Comparison of ENCODE assay signal across 8 mouse cellular contexts in the genomic region with DNA sequence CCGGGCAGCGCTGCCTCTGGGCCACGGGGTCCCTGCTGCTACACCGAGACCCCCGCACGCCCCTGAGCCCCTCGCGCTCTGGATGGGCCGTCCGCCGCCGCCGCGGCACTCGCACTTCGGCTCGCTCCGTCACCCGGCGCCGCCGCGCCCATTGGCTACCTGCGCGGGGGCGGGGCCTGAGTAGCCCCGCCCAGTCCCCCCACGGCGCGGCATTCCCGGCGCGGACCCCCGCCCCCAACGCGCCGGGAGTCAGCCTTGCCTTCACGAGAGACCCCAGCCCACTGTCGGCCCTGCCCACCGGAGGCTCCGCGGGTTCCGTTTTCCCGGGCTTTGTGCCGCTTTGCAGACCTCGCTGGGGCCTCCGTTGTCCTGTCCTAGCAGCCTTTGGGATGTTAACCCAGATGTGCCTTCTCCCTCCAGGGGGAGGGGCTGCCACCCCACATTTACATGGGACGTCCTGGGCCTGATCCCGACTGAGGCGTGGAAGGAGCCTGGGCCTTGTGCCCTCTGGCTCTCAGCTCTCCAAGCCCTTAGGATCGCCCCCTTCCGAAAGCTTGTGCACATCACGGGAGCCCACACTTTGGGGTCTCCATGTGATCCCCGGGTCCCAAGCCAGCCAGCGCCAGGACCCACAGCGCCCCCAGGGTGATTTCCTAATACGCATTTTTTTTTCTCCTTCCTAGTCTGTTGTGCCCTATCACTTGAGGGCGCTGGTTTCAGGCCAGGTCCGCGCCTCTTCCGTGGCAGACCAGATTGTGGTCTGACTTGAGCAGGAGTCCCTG. TPM values are rescaled to one million over a fixed set of nuclear protein-coding genes. Genes with fewer than 3 reads are reported as not detected.
DNase-seq lines count a peak whose midpoint lies in the region; ATAC-seq lines count a peak whose summit lies in the region.

Rps6ka1 (minus strand) TSS at position 126 of the 782 bp plus-strand sequence.

- H3K4me2 ChIP-seq in intestine, embryonic 15.5 days (replicated peaks): peak within 1 kb of the TSS; percentile 91

- H3K4me1 ChIP-seq in embryonic facial prominence, embryonic 10.5 days: peaks cover 44% of the 10 kb centered on the region
- peaks cover 21% of the 10 kb centered on the region for H3K4me1 ChIP-seq in intestine, embryonic 15.5 days (replicated peaks)

- H3K27me3 ChIP-seq in embryonic facial prominence, embryonic 10.5 days (replicated peaks; ENCODE audit: low read depth, poor library complexity, severe bottlenecking): peaks cover 11% of the 10 kb centered on the region; the same call in 1 of the 2 replicates
- H3K27me3 ChIP-seq in intestine, embryonic 15.5 days (replicated peaks): no peaks in the 10 kb centered on the region

- H3K9me3 ChIP-seq in embryonic facial prominence, embryonic 10.5 days: no peaks in the 10 kb centered on the region
- no peaks in the 10 kb centered on the region for H3K9me3 ChIP-seq in intestine, embryonic 15.5 days

- peak within 1 kb of the TSS; percentile 90 for H3K9ac ChIP-seq in intestine, embryonic 15.5 days

- under 1% methylated on average over 61 of the region's 61 CpGs for WGBS in embryonic facial prominence, embryonic 10.5 days
- under 1% methylated on average over 60 of the region's 61 CpGs for WGBS in intestine, embryonic 15.5 days

- H3K4me3 ChIP-seq in embryonic facial prominence, embryonic 10.5 days: peak within 1 kb of the TSS; percentile 93
- peak within 1 kb of the TSS; percentile 98 for H3K4me3 ChIP-seq in intestine, embryonic 15.5 days (replicated peaks)

- peak; percentile 85 for ATAC-seq in intestine, embryonic 15.5 days
- peak; percentile 68 for ATAC-seq in megakaryocyte-erythroid progenitor cell, adult 5-6 weeks (replicated peaks; ENCODE audit: low FRiP score, low TSS enrichment, poor library complexity, severe bottlenecking)

- peak within 1 kb of the TSS; percentile 92 for H3K27ac ChIP-seq in embryonic facial prominence, embryonic 10.5 days (replicated peaks)
- peak within 1 kb of the TSS; percentile 94 for H3K27ac ChIP-seq in intestine, embryonic 15.5 days

- intact Hi-C loops in left cerebral cortex, postnatal 25 days (cut with DNase I): no loop called here

- H3K36me3 ChIP-seq in embryonic facial prominence, embryonic 10.5 days (replicated peaks): 0 out of 2 replicates have a peak, but pooled peaks cover 3% of the 10 kb centered on the region
- no peaks in the 10 kb centered on the region for H3K36me3 ChIP-seq in intestine, embryonic 15.5 days

- DNase-seq in layer of hippocampus, adult 11-12 months (ENCODE audit: low spot score): peak; percentile 74
- no peak for DNase-seq in layer of hippocampus, adult 9-10 months (ENCODE audit: low spot score)
- DNase-seq in embryonic facial prominence, embryonic 10.5 days (ENCODE audit: low spot score): peak; percentile 91
- DNase-seq in gonadal fat pad, adult 2 months (ENCODE audit: low read depth): no peak
- DNase-seq in left cerebral cortex, postnatal 25 days (ENCODE audit: low spot score in 2 of 2): peak; percentile 62 to 74
- peak; percentile 36 to 41 for DNase-seq in right cerebral cortex, postnatal 36 days (ENCODE audit: low spot score in 2 of 2)

RNA-seq across cellular contexts. Expression of gene Rps6ka1, which starts in this region (rescaled TPM):
- 46.6 and 47.6 TPM in 2 replicates for polyA plus RNA-seq in embryonic facial prominence, embryonic 10.5 days (2016; fragmentation: Nextera tagmentation; extraction: Ambion mirVana)
- polyA plus RNA-seq in gonadal fat pad, adult 2 months (2012; rRNA removed): 14.4 and 16.2 TPM in 2 replicates
- 124 and 133 TPM in 2 replicates for polyA plus RNA-seq in intestine, embryonic 15.5 days (2015; fragmentation: Nextera tagmentation; extraction: Ambion mirVana)
- total RNA-seq in left cerebral cortex, postnatal 25 days (2021): 10 to 100 TPM; 13.1 to 14.1 TPM
- total RNA-seq in megakaryocyte-erythroid progenitor cell, adult 5-6 weeks (2014; fragmentation: Nextera tagmentation): 37.3 and 46.2 TPM in 2 replicates
- total RNA-seq in megakaryocyte-erythroid progenitor cell, adult 5-6 weeks (2017): 16.3 and 36.1 TPM in 2 replicates

Comparison
In these comparisons a context has a peak if more than half of its experiments do, and no peak if none do; other contexts are left out.
1. DNase-seq: peak in layer of hippocampus, adult 11-12 months (single experiment), embryonic facial prominence, embryonic 10.5 days (single experiment), left cerebral cortex, postnatal 25 days (2 of 2) and right cerebral cortex, postnatal 36 days (2 of 2); none in layer of hippocampus, adult 9-10 months (single experiment) and gonadal fat pad, adult 2 months (single experiment).